Mouse (Mus musculus) stomach, embryonic 16.5 days (tissue): ENCODE measurements around the gene Nr1d2. TPM values are rescaled to one million over a fixed set of nuclear protein-coding genes. Genes with fewer than 3 reads are reported as not detected.
"Not testable (repeated sequence)": the region's sequence is repeated elsewhere in the genome, so short reads cannot be mapped to it uniquely, and the experiment has no call there.

Source experiments
- ATAC-seq: fragments of 200-750 bp; cut with Nextera tagmentation; 2 replicates; pipeline ENCODE4 v1.8.0; 2017; ENCODE audit warnings: moderate number of reproducible peaks, moderate TSS enrichment; ENCODE audit not compliant: insufficient read depth, low FRiP score
- H3K27ac ChIP-seq: fragments of 300-500 bp; sonication (generic); 2 replicates; pipeline ENCODE4 v1.5.1; 2014; ENCODE audit warnings: low read length
- H3K27me3 ChIP-seq: fragments of 300-500 bp; sonication (generic); 2 replicates; pipeline ENCODE4 v1.6.1; 2014; ENCODE audit warnings: low read length, control low read depth, mixed read lengths; ENCODE audit not compliant: control insufficient read depth, insufficient read depth
- H3K36me3 ChIP-seq: fragments of 300-500 bp; sonication (generic); 2 replicates; pipeline ENCODE4 v1.6.1; 2014; ENCODE audit warnings: low read length; ENCODE audit not compliant: control insufficient read depth, insufficient read depth
- H3K4me1 ChIP-seq: fragments of 300-500 bp; sonication (generic); 2 replicates; pipeline ENCODE4 v1.6.1; 2014; ENCODE audit warnings: low read length, control low read depth, mixed read lengths; ENCODE audit not compliant: control insufficient read depth, insufficient read depth
- H3K4me2 ChIP-seq: fragments of 300-500 bp; sonication (generic); 2 replicates; pipeline ENCODE4 v1.6.1; 2014; ENCODE audit warnings: low read depth, low read length, mixed read lengths
- H3K4me3 ChIP-seq: fragments of 300-500 bp; sonication (generic); replicated peaks from 2 replicates; pipeline ENCODE4 v1.5.1; 2014; ENCODE audit warnings: mild to moderate bottlenecking, low read length
- H3K9ac ChIP-seq: fragments of 300-500 bp; sonication (generic); 2 replicates; pipeline ENCODE4 v1.6.1; 2014; ENCODE audit warnings: low read length
- H3K9me3 ChIP-seq: fragments of 300-500 bp; sonication (generic); replicated peaks from 2 replicates; pipeline ENCODE4 v1.6.1; 2016; ENCODE audit warnings: low read length, control low read depth; ENCODE audit not compliant: control insufficient read depth
- whole genome bisulfite sequencing: fragments of 180-500 bp; shearing (Covaris S2); extraction: QIAGEN DNeasy Blood & Tissue Kit; methylation state at CpG from one replicate; pipeline ENCODE4 v1.1.7; 2014; 5-methylcytosine and 5-hydroxymethylcytosine counted together
- polyA plus RNA-seq: library from polyadenylated mRNA; unstranded; fragments of >200 nt; fragmentation: Nextera tagmentation; extraction: Ambion mirVana; gene quantifications from 2 replicates; pipeline ENCODE4 v1.2.1, GENCODE M21; 2015

Gene Nr1d2
- polyA plus RNA-seq, 1 experiment from 2014 or later = 7.3 TPM

GRCm38 (mm10) chr14:18217158-18217557, 21.8 kb downstream of the Nr1d2 start:
- Histone ChIP-seq H3K27ac (no peak overlapping the region), H3K4me3 (no peak overlapping the region), H3K4me1 (no peaks in the 10 kb centered on the region), H3K9me3 (no peaks in the 10 kb centered on the region; the same call in 1 of the 2 replicates), H3K36me3 (no peaks in the 10 kb centered on the region), H3K27me3 (no peaks in the 10 kb centered on the region), H3K9ac (no peak overlapping the region), H3K4me2 (no peak overlapping the region)
- 80% methylated on average over 1 of the region's 1 CpGs for WGBS
- ATAC-seq = no peak

- H3K9ac ChIP-seq = no peak overlapping the region
- no peak overlapping the region for H3K4me2 ChIP-seq
- no peak for ATAC-seq
- H3K9me3 ChIP-seq = no peaks in the 10 kb centered on the region; the same call in 1 of the 2 replicates
- no peaks in the 10 kb centered on the region for H3K4me1 ChIP-seq
- WGBS = 84% methylated on average over 6 of the region's 6 CpGs
- H3K36me3 ChIP-seq = no peaks in the 10 kb centered on the region
- no peak overlapping the region for H3K4me3 ChIP-seq
- H3K27me3 ChIP-seq = no peaks in the 10 kb centered on the region
- no peak overlapping the region for H3K27ac ChIP-seq
Observed at GRCm38 (mm10) chr14:18216428-18216827, 22.5 kb downstream of the Nr1d2 start.

- WGBS = 80% methylated on average over 3 of the region's 3 CpGs
- no peak overlapping the region for H3K27ac ChIP-seq
- H3K4me1 ChIP-seq = no peaks in the 10 kb centered on the region
- no peak overlapping the region for H3K4me3 ChIP-seq
- H3K9ac ChIP-seq = no peak overlapping the region
- H3K36me3 ChIP-seq = no peaks in the 10 kb centered on the region
- H3K9me3 ChIP-seq = no peaks in the 10 kb centered on the region
- 0 out of 2 replicates have a peak, but pooled peaks have one; percentile 40 for ATAC-seq
- H3K4me2 ChIP-seq = no peak overlapping the region
- H3K27me3 ChIP-seq = no peaks in the 10 kb centered on the region
Observed at GRCm38 (mm10) chr14:18210795-18211194, 28.1 kb downstream of the Nr1d2 start.

GRCm38 (mm10) chr14:18204315-18204714, 34.6 kb downstream of the Nr1d2 start:
- WGBS = 91% methylated on average over 1 of the region's 1 CpGs

GRCm38 (mm10) chr14:18201413-18201812, 37.5 kb downstream of the Nr1d2 start:
- H3K4me3 ChIP-seq = no peak overlapping the region
- no peak overlapping the region for H3K9ac ChIP-seq
- H3K4me2 ChIP-seq = no peak overlapping the region
- H3K27ac ChIP-seq = no peak overlapping the region
- no peaks in the 10 kb centered on the region for H3K36me3 ChIP-seq
- H3K9me3 ChIP-seq = no peaks in the 10 kb centered on the region
- no peak for ATAC-seq
- H3K4me1 ChIP-seq = no peaks in the 10 kb centered on the region
- 88% methylated on average over 5 of the region's 5 CpGs for WGBS
- no peaks in the 10 kb centered on the region for H3K27me3 ChIP-seq

More at GRCm38 (mm10) chr14:18204315-18204714, 34.6 kb downstream of the Nr1d2 start:
- H3K9me3 ChIP-seq, H3K4me2 ChIP-seq, H3K27ac ChIP-seq, H3K4me1 ChIP-seq, H3K9ac ChIP-seq, ATAC-seq, H3K36me3 ChIP-seq, H3K4me3 ChIP-seq, H3K27me3 ChIP-seq: not testable (repeated sequence)

GRCm38 (mm10) chr14:18186883-18187417, 52.0 kb downstream of the Nr1d2 start:
- Histone ChIP-seq H3K9ac (no peak overlapping the region), H3K27ac (no peak overlapping the region), H3K4me2 (no peak overlapping the region), H3K9me3 (no peaks in the 10 kb centered on the region), H3K4me1 (no peaks in the 10 kb centered on the region), H3K4me3 (no peak overlapping the region), H3K27me3 (no peaks in the 10 kb centered on the region), H3K36me3 (no peaks in the 10 kb centered on the region)
- ATAC-seq = no peak
- 41% methylated on average over 9 of the region's 9 CpGs for WGBS

- not testable (repeated sequence) for H3K4me3 ChIP-seq, H3K27me3 ChIP-seq, ATAC-seq, H3K36me3 ChIP-seq, H3K4me2 ChIP-seq, H3K9ac ChIP-seq, H3K9me3 ChIP-seq, H3K27ac ChIP-seq, H3K4me1 ChIP-seq
- 78% methylated on average over 2 of the region's 2 CpGs for WGBS
Observed at GRCm38 (mm10) chr14:18177531-18177930, 61.4 kb downstream of the Nr1d2 start.

- Histone ChIP-seq H3K27me3 (no peaks in the 10 kb centered on the region), H3K4me2 (no peak overlapping the region), H3K27ac (no peak overlapping the region), H3K4me3 (no peak overlapping the region), H3K36me3 (no peaks in the 10 kb centered on the region), H3K9ac (no peak overlapping the region), H3K4me1 (no peaks in the 10 kb centered on the region), H3K9me3 (no peaks in the 10 kb centered on the region)
- WGBS = 80% methylated on average over 3 of the region's 3 CpGs
- ATAC-seq = no peak
Observed at GRCm38 (mm10) chr14:18167597-18167996, 71.3 kb downstream of the Nr1d2 start.

- Histone ChIP-seq H3K4me1 (no peaks in the 10 kb centered on the region), H3K4me3 (no peak overlapping the region), H3K27me3 (no peaks in the 10 kb centered on the region), H3K9ac (no peak overlapping the region), H3K27ac (no peak overlapping the region), H3K36me3 (no peaks in the 10 kb centered on the region), H3K9me3 (no peaks in the 10 kb centered on the region), H3K4me2 (no peak overlapping the region)
- ATAC-seq = no peak
Observed at GRCm38 (mm10) chr14:18167041-18167440, 71.9 kb downstream of the Nr1d2 start.
